Mouse (Mus musculus): ENCODE data around the gene Plekhn1. TPM values are rescaled to one million over a fixed set of nuclear protein-coding genes. Genes with fewer than 3 reads are reported as not detected.

Plekhn1 gene
- polyA plus RNA-seq, 1 experiment from 2014 or later: 26.9 TPM

GRCm38 (mm10) chr4:156236651-156237447, 2.2 kb upstream of the Plekhn1 start:
- Histone ChIP-seq H3K36me3 (ENCODE audit: control insufficient read depth, insufficient read depth, low read length) (peaks cover 42% of the 10 kb centered on the region), H3K4me3 (ENCODE audit: low read depth, low read length) (peak overlapping the region; percentile 84), H3K9ac (ENCODE audit: low read depth, low read length) (no peak overlapping the region; the same call in 1 of the 2 replicates), H3K9me3 (replicated peaks; ENCODE audit: control insufficient read depth, low read length, poor library complexity, severe bottlenecking) (no peaks in the 10 kb centered on the region), H3K27me3 (ENCODE audit: control insufficient read depth, insufficient read depth, low read depth, low read length) (no peaks in the 10 kb centered on the region), H3K4me1 (ENCODE audit: control insufficient read depth, insufficient read depth, low read length) (peaks cover 11% of the 10 kb centered on the region), H3K27ac (ENCODE audit: low read length) (no peak overlapping the region), H3K4me2 (ENCODE audit: low read length) (peak overlapping the region; percentile 97)
- WGBS: 26% methylated on average over 55 of the region's 60 CpGs
- no peak for ATAC-seq

DNA sequence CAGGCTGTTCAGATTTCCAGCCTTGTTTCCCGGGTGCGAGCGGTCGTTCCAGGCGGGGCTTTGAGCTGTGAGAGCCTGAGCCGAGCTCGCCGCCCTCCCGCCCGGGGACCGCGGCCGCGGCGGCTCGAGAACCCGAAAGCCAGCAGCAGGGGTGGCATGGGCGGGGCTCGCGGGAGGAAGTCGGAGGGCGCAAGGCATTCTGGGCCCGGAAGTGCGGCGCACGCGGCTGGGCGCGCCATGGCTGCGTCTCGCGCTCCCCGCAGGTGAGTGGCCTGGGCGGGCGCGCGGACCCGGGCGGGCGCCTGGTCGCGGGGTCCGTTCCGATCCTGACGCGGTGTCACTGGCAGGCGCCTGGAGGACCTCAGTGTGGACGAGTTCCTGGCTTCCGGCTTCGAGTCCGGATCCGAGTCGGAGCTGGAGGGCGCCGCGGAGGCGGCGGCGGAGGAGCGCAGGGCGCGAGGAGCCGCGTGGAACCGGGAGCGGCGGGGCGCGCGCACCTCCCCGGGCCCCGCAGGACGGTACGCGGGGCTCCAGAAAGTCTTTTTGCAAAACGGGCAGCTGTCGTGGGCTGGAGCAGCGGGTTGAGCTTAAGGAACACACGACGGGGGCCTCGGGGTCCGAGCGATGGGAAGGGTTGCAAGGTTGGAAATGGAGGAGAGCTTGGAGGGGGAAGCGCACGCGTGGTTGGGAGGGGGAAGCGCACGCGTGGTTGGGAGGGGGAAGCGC, 1.3 kb upstream of the Plekhn1 start, which contains the start of gene Noc2l:
Noc2l (plus strand) TSS at position 203 of the 726 bp plus-strand sequence.
- Histone ChIP-seq H3K27me3 (ENCODE audit: control insufficient read depth, insufficient read depth, low read depth, low read length) (no peaks in the 10 kb centered on the region), H3K4me2 (ENCODE audit: low read length) (peak within 1 kb of the TSS; percentile 97), H3K4me3 (ENCODE audit: low read depth, low read length) (peak within 1 kb of the TSS; percentile 84), H3K9me3 (replicated peaks; ENCODE audit: control insufficient read depth, low read length, poor library complexity, severe bottlenecking) (no peaks in the 10 kb centered on the region), H3K36me3 (ENCODE audit: control insufficient read depth, insufficient read depth, low read length) (peaks cover 41% of the 10 kb centered on the region), H3K4me1 (ENCODE audit: control insufficient read depth, insufficient read depth, low read length) (peaks cover 11% of the 10 kb centered on the region), H3K27ac (ENCODE audit: low read length) (peak within 1 kb of the TSS; percentile 92), H3K9ac (ENCODE audit: low read depth, low read length) (peak within 1 kb of the TSS; percentile 81)
- peak; percentile 84 for ATAC-seq
- WGBS: under 1% methylated on average over 87 of the region's 90 CpGs

DNA sequence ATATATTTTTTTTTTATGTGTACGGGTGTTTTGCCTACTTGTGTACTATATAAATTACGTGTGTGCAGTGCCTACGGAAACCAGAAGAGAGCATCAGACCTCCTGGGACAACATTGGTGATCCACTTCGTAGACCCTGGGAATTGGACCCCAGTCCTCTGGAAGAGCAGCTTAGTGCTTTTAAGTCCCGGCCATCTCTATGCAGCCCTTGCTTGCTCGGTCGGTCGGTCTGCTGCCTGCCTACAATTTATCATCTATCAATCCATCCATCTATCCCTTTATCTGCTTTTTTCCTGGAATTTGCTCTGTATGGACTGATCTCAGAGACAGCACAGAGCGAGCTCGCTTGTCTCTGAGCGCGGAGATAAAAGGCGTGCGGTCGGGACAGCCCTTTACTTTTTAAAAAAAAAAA, 708 bp upstream of the Plekhn1 start:
- Histone ChIP-seq H3K4me3 (ENCODE audit: low read depth, low read length) (peak overlapping the region; percentile 84), H3K27ac (ENCODE audit: low read length) (peak overlapping the region; percentile 92), H3K9me3 (replicated peaks; ENCODE audit: control insufficient read depth, low read length, poor library complexity, severe bottlenecking) (no peaks in the 10 kb centered on the region), H3K27me3 (ENCODE audit: control insufficient read depth, insufficient read depth, low read depth, low read length) (no peaks in the 10 kb centered on the region), H3K4me2 (ENCODE audit: low read length) (peak overlapping the region; percentile 97), H3K36me3 (ENCODE audit: control insufficient read depth, insufficient read depth, low read length) (peaks cover 41% of the 10 kb centered on the region), H3K9ac (ENCODE audit: low read depth, low read length) (peak overlapping the region; percentile 63), H3K4me1 (ENCODE audit: control insufficient read depth, insufficient read depth, low read length) (peaks cover 11% of the 10 kb centered on the region)
- 0% methylated on average over 15 of the region's 15 CpGs for WGBS
- ATAC-seq: peak; percentile 43

DNA sequence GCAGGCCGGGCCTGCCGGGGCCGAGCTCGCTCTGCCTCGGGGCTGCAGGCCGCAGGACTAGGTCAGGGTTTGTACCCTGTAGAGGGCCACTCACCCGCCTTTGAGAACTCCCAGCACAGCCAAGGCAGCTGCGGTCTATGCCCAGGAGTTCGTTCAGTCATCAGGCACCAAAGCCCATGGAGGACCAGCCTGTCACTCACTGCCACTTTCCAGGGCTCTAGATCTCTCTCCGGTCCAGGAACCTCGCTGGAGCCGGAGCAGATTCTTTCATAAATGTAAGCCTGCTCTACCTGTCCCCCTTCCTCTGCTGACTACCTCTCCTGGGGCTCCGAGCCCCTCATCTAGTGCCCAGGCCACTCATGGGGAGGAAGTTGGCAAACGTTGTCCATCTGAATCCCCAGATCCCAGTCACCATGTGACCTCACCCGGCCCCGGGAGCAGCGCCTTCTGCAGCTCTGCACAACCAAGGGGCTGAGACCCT, 596 bp downstream of the Plekhn1 start:
- H3K27ac ChIP-seq (ENCODE audit: low read length): peak overlapping the region; percentile 91
- H3K4me2 ChIP-seq (ENCODE audit: low read length): peak overlapping the region; percentile 97
- H3K9me3 ChIP-seq (replicated peaks; ENCODE audit: control insufficient read depth, low read length, poor library complexity, severe bottlenecking): no peaks in the 10 kb centered on the region
- WGBS: 2% methylated on average over 17 of the region's 17 CpGs
- peaks cover 42% of the 10 kb centered on the region for H3K36me3 ChIP-seq (ENCODE audit: control insufficient read depth, insufficient read depth, low read length)
- H3K27me3 ChIP-seq (ENCODE audit: control insufficient read depth, insufficient read depth, low read depth, low read length): no peaks in the 10 kb centered on the region
- peak overlapping the region; percentile 84 for H3K4me3 ChIP-seq (ENCODE audit: low read depth, low read length)
- peak overlapping the region; percentile 81 for H3K9ac ChIP-seq (ENCODE audit: low read depth, low read length)
- ATAC-seq: no peak; the same call in 1 of the 2 replicates
- peaks cover 11% of the 10 kb centered on the region for H3K4me1 ChIP-seq (ENCODE audit: control insufficient read depth, insufficient read depth, low read length)

- ATAC-seq: no peak
- Histone ChIP-seq H3K4me2 (ENCODE audit: low read length) (no peak overlapping the region), H3K9me3 (replicated peaks; ENCODE audit: control insufficient read depth, low read length, poor library complexity, severe bottlenecking) (no peaks in the 10 kb centered on the region), H3K9ac (ENCODE audit: low read depth, low read length) (peak overlapping the region; percentile 34; the same call in 1 of the 2 replicates), H3K27ac (ENCODE audit: low read length) (no peak overlapping the region), H3K36me3 (ENCODE audit: control insufficient read depth, insufficient read depth, low read length) (peaks cover 32% of the 10 kb centered on the region), H3K27me3 (ENCODE audit: control insufficient read depth, insufficient read depth, low read depth, low read length) (no peaks in the 10 kb centered on the region), H3K4me3 (ENCODE audit: low read depth, low read length) (no peak overlapping the region), H3K4me1 (ENCODE audit: control insufficient read depth, insufficient read depth, low read length) (peaks cover 3% of the 10 kb centered on the region)
- WGBS: 26% methylated on average over 12 of the region's 12 CpGs
These were observed 6.1 kb downstream of the Plekhn1 start for GRCm38 (mm10) chr4:156228393-156229024.

GRCm38 (mm10) chr4:156227752-156228392, 6.8 kb downstream of the Plekhn1 start:
- Histone ChIP-seq H3K4me3 (ENCODE audit: low read depth, low read length) (no peak overlapping the region), H3K4me2 (ENCODE audit: low read length) (no peak overlapping the region), H3K27ac (ENCODE audit: low read length) (no peak overlapping the region), H3K9me3 (replicated peaks; ENCODE audit: control insufficient read depth, low read length, poor library complexity, severe bottlenecking) (no peaks in the 10 kb centered on the region), H3K4me1 (ENCODE audit: control insufficient read depth, insufficient read depth, low read length) (no peaks in the 10 kb centered on the region), H3K27me3 (ENCODE audit: control insufficient read depth, insufficient read depth, low read depth, low read length) (no peaks in the 10 kb centered on the region), H3K36me3 (ENCODE audit: control insufficient read depth, insufficient read depth, low read length) (peaks cover 32% of the 10 kb centered on the region), H3K9ac (ENCODE audit: low read depth, low read length) (peak overlapping the region; percentile 34; the same call in 1 of the 2 replicates)
- 37% methylated on average over 18 of the region's 18 CpGs for WGBS
- no peak for ATAC-seq

- no peak overlapping the region for H3K4me2 ChIP-seq (ENCODE audit: low read length)
- H3K36me3 ChIP-seq (ENCODE audit: control insufficient read depth, insufficient read depth, low read length): peaks cover 3% of the 10 kb centered on the region
- no peaks in the 10 kb centered on the region for H3K9me3 ChIP-seq (replicated peaks; ENCODE audit: control insufficient read depth, low read length, poor library complexity, severe bottlenecking)
- ATAC-seq: no peak
- H3K9ac ChIP-seq (ENCODE audit: low read depth, low read length): no peak overlapping the region
- H3K4me1 ChIP-seq (ENCODE audit: control insufficient read depth, insufficient read depth, low read length): no peaks in the 10 kb centered on the region
- no peaks in the 10 kb centered on the region for H3K27me3 ChIP-seq (ENCODE audit: control insufficient read depth, insufficient read depth, low read depth, low read length)
- WGBS: 88% methylated on average over 2 of the region's 2 CpGs
- H3K27ac ChIP-seq (ENCODE audit: low read length): no peak overlapping the region
- H3K4me3 ChIP-seq (ENCODE audit: low read depth, low read length): no peak overlapping the region
These were observed 10.4 kb downstream of the Plekhn1 start for GRCm38 (mm10) chr4:156224276-156224675.

GRCm38 (mm10) chr4:156219936-156220335, 14.7 kb downstream of the Plekhn1 start:
- H3K36me3 ChIP-seq (ENCODE audit: control insufficient read depth, insufficient read depth, low read length): peaks cover 2% of the 10 kb centered on the region; the same call in 1 of the 2 replicates
- no peak for ATAC-seq
- no peaks in the 10 kb centered on the region for H3K4me1 ChIP-seq (ENCODE audit: control insufficient read depth, insufficient read depth, low read length)
- no peak overlapping the region for H3K4me2 ChIP-seq (ENCODE audit: low read length)
- no peaks in the 10 kb centered on the region for H3K27me3 ChIP-seq (ENCODE audit: control insufficient read depth, insufficient read depth, low read depth, low read length)
- no peak overlapping the region for H3K4me3 ChIP-seq (ENCODE audit: low read depth, low read length)
- 88% methylated on average over 11 of the region's 11 CpGs for WGBS
- no peak overlapping the region for H3K9ac ChIP-seq (ENCODE audit: low read depth, low read length)
- H3K27ac ChIP-seq (ENCODE audit: low read length): no peak overlapping the region
- no peaks in the 10 kb centered on the region for H3K9me3 ChIP-seq (replicated peaks; ENCODE audit: control insufficient read depth, low read length, poor library complexity, severe bottlenecking)

All from midbrain, embryonic 16.5 days (tissue).